Mouse (Mus musculus) megakaryocyte-erythroid progenitor cell, adult 5 weeks (primary cell): ENCODE results near the gene Bola2. TPM values are rescaled to one million over a fixed set of nuclear protein-coding genes. Genes with fewer than 3 reads are reported as not detected.

ENCODE experiments used
- polyA plus RNA-seq: library from polyadenylated mRNA; stranded (reverse); fragments of >175 nt; gene quantifications from 2 replicates; pipeline ENCODE4 v1.2.3, GENCODE M21; 2012

The Bola2 gene
- polyA plus RNA-seq = 283 and 326 TPM in 2 replicates

GRCm38 (mm10) chr7:126695210-126695611 is at the start of gene Bola2:
TSS of gene Bola2 (plus strand) at chr7:126695401.

DNA sequence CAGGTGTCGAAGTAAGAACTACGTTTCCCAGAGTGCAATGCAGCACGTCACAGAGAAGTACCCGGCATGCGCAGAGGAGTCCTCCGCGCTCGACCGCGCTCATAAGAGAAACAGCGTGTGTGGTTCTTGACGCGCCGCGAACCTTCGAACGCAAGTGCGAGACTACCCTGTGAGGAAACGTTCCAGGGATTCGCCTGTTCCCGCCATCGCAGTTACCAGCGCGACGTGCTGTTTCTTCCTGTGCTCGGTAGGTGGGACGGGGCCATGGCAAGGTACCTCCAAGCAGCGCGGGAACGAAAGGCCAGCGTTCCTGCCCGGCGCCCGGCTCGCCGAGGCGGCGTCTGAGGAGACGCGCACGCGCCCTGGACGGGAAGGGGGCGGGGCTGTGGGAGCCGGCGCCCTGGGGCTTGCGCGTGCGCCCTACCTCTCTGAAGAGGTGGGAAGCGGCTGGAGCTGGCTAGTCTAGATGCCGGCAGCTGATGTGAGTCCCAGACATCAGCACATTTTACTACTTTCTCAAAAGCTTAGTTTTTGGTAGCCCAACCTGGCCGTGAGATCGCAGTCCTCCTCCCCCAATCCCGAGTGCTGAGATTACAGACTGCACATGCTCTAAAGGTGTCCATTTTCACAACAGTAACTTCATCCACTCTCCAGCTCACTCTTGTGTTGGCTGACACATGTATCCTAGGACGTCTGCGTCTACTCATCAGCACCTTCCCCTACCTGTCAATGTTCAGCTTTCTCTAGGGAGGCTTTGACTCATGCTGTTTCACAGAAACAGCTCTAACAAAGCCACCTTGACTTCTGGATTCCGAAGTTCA is 45.8 kb upstream of the Bola2 start, which contains the start of gene Sgf29:
Gene Sgf29 (plus strand): TSS at position 79 of the 821 bp plus-strand sequence.

GRCm38 (mm10) chr7:126676207-126676606 is 19.0 kb upstream of the Bola2 start, which contains the start of gene Sult1a1:
TSS of gene Sult1a1 (minus strand) at chr7:126676432.

DNA sequence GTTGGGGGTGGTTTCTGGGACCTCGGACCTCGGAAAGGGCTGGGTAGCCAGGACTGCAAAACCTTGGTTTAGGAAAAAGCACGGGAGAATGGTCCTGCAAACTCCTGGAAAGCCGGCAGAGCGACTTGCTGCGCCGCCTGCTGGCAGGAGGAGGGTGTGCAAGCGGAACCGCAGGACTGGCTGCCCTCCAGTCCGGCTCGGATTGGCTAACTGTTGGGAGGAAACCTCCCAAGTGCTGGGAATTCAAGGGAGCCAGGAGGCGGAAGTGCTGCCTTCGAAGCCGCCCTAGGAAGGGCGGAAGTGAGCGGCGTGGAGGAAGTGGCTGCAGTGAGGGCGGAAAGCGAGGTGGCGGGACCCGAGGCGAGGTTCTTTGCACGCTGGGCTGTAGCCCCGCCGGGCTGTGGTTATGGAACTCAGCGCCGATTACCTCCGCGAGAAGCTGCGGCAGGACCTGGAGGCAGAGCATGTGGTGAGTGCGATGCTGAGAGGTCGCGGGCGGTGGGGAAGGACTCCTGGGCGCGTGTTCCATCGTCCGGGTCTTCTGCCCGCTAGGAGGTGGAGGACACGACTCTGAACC is 518 bp downstream of the Bola2 start, which contains the start of gene Slx1b:
Gene Slx1b (minus strand): TSS at position 154 of the 577 bp plus-strand sequence.

GRCm38 (mm10) chr7:126707442-126708174 is 12.4 kb downstream of the Bola2 start, which contains the start of gene Coro1a:
TSS of gene Coro1a (minus strand) at chr7:126707787.

Other genes starting within 250 kb of the Bola2 start
- gene Atp2a1, start 232.3 kb upstream of the Bola2 start, polyA plus RNA-seq = 0.19 and 0.44 TPM in 2 replicates
- 154 and 176 TPM in 2 replicates for gene Sh2b1, start 220.0 kb upstream of the Bola2 start, polyA plus RNA-seq
- 79.6 and 83.5 TPM in 2 replicates for gene Tufm, start 208.0 kb upstream of the Bola2 start, polyA plus RNA-seq
- 983 and 1,087 TPM in 2 replicates for gene Atxn2l, start 192.0 kb upstream of the Bola2 start, polyA plus RNA-seq
- gene Eif3c, start 129.0 kb upstream of the Bola2 start, polyA plus RNA-seq = 74.2 and 91.5 TPM in 2 replicates
- 22.0 and 22.6 TPM in 2 replicates for gene Apobr, start 110.5 kb upstream of the Bola2 start, polyA plus RNA-seq
- 20.1 and 24.7 TPM in 2 replicates for gene Cln3, start 109.6 kb upstream of the Bola2 start, polyA plus RNA-seq
- gene Il27, start 100.5 kb upstream of the Bola2 start, polyA plus RNA-seq = 0.52 and 1.4 TPM in 2 replicates
- gene Nupr1, start 64.5 kb upstream of the Bola2 start, polyA plus RNA-seq = 3.6 and 5.1 TPM in 2 replicates
- gene Sgf29, start 46.1 kb upstream of the Bola2 start, polyA plus RNA-seq = 88.3 and 96.1 TPM in 2 replicates
- 0.28 and 0.36 TPM in 2 replicates for gene Sult1a1, start 19.0 kb upstream of the Bola2 start, polyA plus RNA-seq
- gene Slx1b, start 383 bp downstream of the Bola2 start, polyA plus RNA-seq = 9.5 and 9.6 TPM in 2 replicates
- 681 and 813 TPM in 2 replicates for gene Coro1a, start 12.4 kb downstream of the Bola2 start, polyA plus RNA-seq
- gene Mapk3, start 64.2 kb downstream of the Bola2 start, polyA plus RNA-seq = 113 and 144 TPM in 2 replicates
- gene Gdpd3, start 70.9 kb downstream of the Bola2 start, polyA plus RNA-seq = 5.5 and 8.6 TPM in 2 replicates
- gene Ypel3, start 81.6 kb downstream of the Bola2 start, polyA plus RNA-seq = 159 and 169 TPM in 2 replicates
- gene Tbx6, start 86.1 kb downstream of the Bola2 start, polyA plus RNA-seq = 1.5 and 2.0 TPM in 2 replicates
- 163 and 164 TPM in 2 replicates for gene Ppp4c, start 97.1 kb downstream of the Bola2 start, polyA plus RNA-seq
- 0.24 and 0.80 TPM in 2 replicates for gene Fam57b, start 102.3 kb downstream of the Bola2 start, polyA plus RNA-seq
- gene 4930451I11Rik, start 136.2 kb downstream of the Bola2 start, polyA plus RNA-seq = not detected in 2 replicates
- 0.03 TPM in 1 of 2 replicates, not detected in the other for gene Doc2a, start 152.0 kb downstream of the Bola2 start, polyA plus RNA-seq
- gene Hirip3, start 166.6 kb downstream of the Bola2 start, polyA plus RNA-seq = 162 and 272 TPM in 2 replicates
- 655 and 810 TPM in 2 replicates for gene Ino80e, start 167.0 kb downstream of the Bola2 start, polyA plus RNA-seq
- 176 and 182 TPM in 2 replicates for gene Taok2, start 189.3 kb downstream of the Bola2 start, polyA plus RNA-seq
- 46.0 and 48.8 TPM in 2 replicates for gene Tmem219, start 227.5 kb downstream of the Bola2 start, polyA plus RNA-seq
- 24.7 and 27.7 TPM in 2 replicates for gene Kctd13, start 233.5 kb downstream of the Bola2 start, polyA plus RNA-seq